Mouse (Mus musculus) MEL (cell line): Measurements from ENCODE around the gene Nek11. TPM values are rescaled to one million over a fixed set of nuclear protein-coding genes. Genes with fewer than 3 reads are reported as not detected.
A peak's percentile ranks its signal among the peaks of the same experiment; 100 is the strongest.

ENCODE experiments used
- DNase-seq: peaks from one replicate; pipeline ENCODE4 v3.0.0; 2011; ENCODE audit warnings: low read depth, low spot score
- H3K27ac ChIP-seq: 2 replicates; pipeline ENCODE4 v1.5.1; 2012; ENCODE audit warnings: low read depth, mild to moderate bottlenecking, control low read depth, low read length, moderate library complexity; ENCODE audit not compliant: control insufficient read depth
- H3K27me3 ChIP-seq, 2 experiments: fragments of 150-350 bp in 1 of 2; sonication (generic) in 1 of 2; 2 replicates each; pipeline ENCODE4 v1.6.1; 2012; ENCODE audit warnings: low read length in 2 of 2, mild to moderate bottlenecking in 2 of 2, improper control_type of control experiment in 1 of 2, moderate library complexity in 1 of 2; ENCODE audit not compliant: insufficient read depth in 2 of 2, control insufficient read depth in 1 of 2
- H3K36me3 ChIP-seq, 2 experiments: 2 replicates each; pipeline ENCODE4 v1.6.1; 2012 to 2014; ENCODE audit warnings: low read length in 2 of 2, improper control_type of control experiment in 1 of 2, inconsistent platforms in 1 of 2, mild to moderate bottlenecking in 1 of 2; ENCODE audit not compliant: insufficient read depth in 2 of 2, control insufficient read depth in 1 of 2
- H3K4me1 ChIP-seq, 2 experiments: fragments of 150-350 bp in 1 of 2; sonication (generic) in 1 of 2; 2 replicates each; pipeline ENCODE4 v1.6.1; 2012; ENCODE audit warnings: low read length in 2 of 2, improper control_type of control experiment in 1 of 2, mild to moderate bottlenecking in 1 of 2; ENCODE audit not compliant: insufficient read depth in 2 of 2, control insufficient read depth in 1 of 2
- H3K4me3 ChIP-seq, 2 experiments: fragments of 150-350 bp in 1 of 2; sonication (generic) in 1 of 2; 2 replicates each; pipeline ENCODE4 v1.5.1; 2012; ENCODE audit warnings: low read depth in 2 of 2, low read length in 2 of 2, mild to moderate bottlenecking in 2 of 2, moderate library complexity in 2 of 2, control low read depth in 1 of 2, improper control_type of control experiment in 1 of 2; ENCODE audit not compliant: control insufficient read depth in 1 of 2, insufficient read depth in 1 of 2
- H3K79me2 ChIP-seq: 2 replicates; pipeline ENCODE4 v1.6.1; 2012; ENCODE audit warnings: mild to moderate bottlenecking, low read length, moderate library complexity; ENCODE audit not compliant: control insufficient read depth, poor library complexity, insufficient read depth
- H3K9ac ChIP-seq: 2 replicates; pipeline ENCODE4 v1.6.1; 2012; ENCODE audit warnings: low read depth, mild to moderate bottlenecking, control low read depth, low read length, moderate library complexity; ENCODE audit not compliant: control insufficient read depth, poor library complexity, severe bottlenecking
- H3K9me3 ChIP-seq: fragments of 150-350 bp; sonication (generic); replicated peaks from 2 replicates; pipeline ENCODE4 v1.6.1; 2012; ENCODE audit warnings: mild to moderate bottlenecking, low read length, improper control_type of control experiment, moderate library complexity; ENCODE audit not compliant: insufficient read depth
- ETS1 ChIP-seq: IDR thresholded peaks from 2 replicates; pipeline ENCODE4 v1.6.1; 2012; ENCODE audit warnings: low read depth, mild to moderate bottlenecking, inconsistent platforms, low read length, improper control_type of control experiment, moderate library complexity
- GABPA ChIP-seq: IDR thresholded peaks from 2 replicates; pipeline ENCODE4 v1.6.1; 2012; ENCODE audit warnings: low read depth, mild to moderate bottlenecking, inconsistent platforms, low read length, improper control_type of control experiment, moderate library complexity
- GATA1 ChIP-seq: IDR thresholded peaks from 2 replicates; pipeline ENCODE4 v1.6.1; 2011; ENCODE audit warnings: low read depth, low read length, improper control_type of control experiment
- MXI1 ChIP-seq: IDR thresholded peaks from 2 replicates; pipeline ENCODE4 v1.6.1; 2011; ENCODE audit warnings: mild to moderate bottlenecking, low read depth, low read length, improper control_type of control experiment
- MYB ChIP-seq: IDR thresholded peaks from 2 replicates; pipeline ENCODE4 v1.6.1; 2011; ENCODE audit warnings: mild to moderate bottlenecking, low read depth, low read length, improper control_type of control experiment
- NELFE ChIP-seq: IDR thresholded peaks from 2 replicates; pipeline ENCODE4 v1.6.1; 2011; ENCODE audit warnings: low read depth, low read length, improper control_type of control experiment
- NRF1 ChIP-seq: IDR thresholded peaks from 2 replicates; pipeline ENCODE4 v1.6.1; 2014; ENCODE audit warnings: low read depth, mild to moderate bottlenecking, inconsistent platforms, low read length, improper control_type of control experiment, moderate library complexity; ENCODE audit not compliant: poor library complexity, insufficient read depth, severe bottlenecking
- RAD21 ChIP-seq: IDR thresholded peaks from 2 replicates; pipeline ENCODE4 v1.6.1; 2011; ENCODE audit warnings: mild to moderate bottlenecking, low read depth, low read length, improper control_type of control experiment
- SIN3A ChIP-seq: IDR thresholded peaks from 2 replicates; pipeline ENCODE4 v1.6.1; 2012; ENCODE audit warnings: low read length, improper control_type of control experiment, inconsistent platforms
- UBTF ChIP-seq: IDR thresholded peaks from 2 replicates; pipeline ENCODE4 v1.6.1; 2012; ENCODE audit warnings: low read depth, mild to moderate bottlenecking, inconsistent platforms, low read length, improper control_type of control experiment, moderate library complexity, borderline replicate concordance; ENCODE audit not compliant: insufficient read depth
- USF2 ChIP-seq, 2 experiments: IDR thresholded peaks; 2 replicates each; pipeline ENCODE4 v1.6.1; 2011 to 2012; ENCODE audit warnings: improper control_type of control experiment in 2 of 2, low read length in 2 of 2, borderline replicate concordance in 1 of 2, inconsistent platforms in 1 of 2, low read depth in 1 of 2, mild to moderate bottlenecking in 1 of 2; ENCODE audit not compliant: insufficient read depth in 1 of 2
- ZKSCAN1 ChIP-seq: IDR thresholded peaks from 2 replicates; pipeline ENCODE4 v1.6.1; 2012; ENCODE audit warnings: low read depth, mild to moderate bottlenecking, inconsistent platforms, low read length, improper control_type of control experiment, moderate library complexity
- ZMIZ1 ChIP-seq: IDR thresholded peaks from 2 replicates; pipeline ENCODE4 v1.6.1; 2012; ENCODE audit warnings: low read depth, mild to moderate bottlenecking, inconsistent platforms, low read length, improper control_type of control experiment, moderate library complexity
- ZNF384 ChIP-seq: IDR thresholded peaks from 2 replicates; pipeline ENCODE4 v1.6.1; 2012; ENCODE audit warnings: low read depth, mild to moderate bottlenecking, inconsistent platforms, low read length, improper control_type of control experiment
- polyA plus RNA-seq, 2 experiments: library from polyadenylated mRNA; stranded (reverse) in 1 of 2; unstranded in 1 of 2; fragments of >175 nt in 1 of 2; fragments of >200 nt in 1 of 2; gene quantifications; 2 replicates each; pipeline versions ENCODE4 v1.2.1 to v1.2.4; 2012; ENCODE audit warnings: low replicate concordance in 2 of 2, low read depth in 1 of 2; ENCODE audit not compliant: insufficient read length in 2 of 2, insufficient read depth in 1 of 2, missing spikeins in 1 of 2
- total RNA-seq: library from RNA; depleted of rRNA; stranded (reverse); fragments of 300-350 nt; gene quantifications from 2 replicates; pipeline ENCODE4 v1.2.3, GENCODE M21; 2012

Nek11 gene
- total and polyA plus RNA-seq, 3 experiments, result 0.03 TPM; not detected in 2

GRCm38 (mm10) chr9:105136404-105136803 is 258.9 kb downstream of the Nek11 start:
- Histone ChIP-seq H3K79me2 (no peaks in the 10 kb centered on the region), H3K4me1 (peaks cover 0 to 5% of the 10 kb centered on the region in 2 experiments; a peak in 3 of 4 replicates), H3K27ac (no peak overlapping the region), H3K9me3 (no peaks in the 10 kb centered on the region), H3K4me3 (no peak overlapping the region), H3K27me3 (no peaks in the 10 kb centered on the region), H3K9ac (no peak overlapping the region), H3K36me3 (no peaks in the 10 kb centered on the region)
- no peak for DNase-seq
- no peak for TF ChIP-seq NRF1
- TF ChIP-seq GATA1, result no peak
- no peak for TF ChIP-seq UBTF
- no peak for TF ChIP-seq SIN3A
- TF ChIP-seq ZKSCAN1, result no peak
- no peak for TF ChIP-seq MXI1
- TF ChIP-seq ZNF384, result no peak
- TF ChIP-seq GABPA, result no peak

GRCm38 (mm10) chr9:105134536-105134935 is 260.8 kb downstream of the Nek11 start:
- no peak overlapping the region for H3K27ac ChIP-seq
- TF ChIP-seq NELFE, result no peak
- no peak for TF ChIP-seq USF2 (IDR thresholded peaks at IDR 0.05; ENCODE audit: borderline replicate concordance in 1 of 2, insufficient read depth in 1 of 2, low read depth in 1 of 2, low read length in 2 of 2)
- no peaks in the 10 kb centered on the region for H3K36me3 ChIP-seq
- no peaks in the 10 kb centered on the region for H3K27me3 ChIP-seq
- peaks cover 0 to 11% of the 10 kb centered on the region in 2 experiments; a peak in 3 of 4 replicates for H3K4me1 ChIP-seq
- H3K79me2 ChIP-seq, result peaks cover 2% of the 10 kb centered on the region; the same call in 1 of the 2 replicates
- H3K9ac ChIP-seq, result no peak overlapping the region
- H3K4me3 ChIP-seq, result no peak overlapping the region
- DNase-seq, result no peak
- H3K9me3 ChIP-seq, result no peaks in the 10 kb centered on the region

- Histone ChIP-seq H3K4me3 (peak overlapping the region; percentile 74 to 98), H3K4me1 (peaks cover 0 to 11% of the 10 kb centered on the region in 2 experiments; a peak in 3 of 4 replicates), H3K27me3 (no peaks in the 10 kb centered on the region), H3K36me3 (no peaks in the 10 kb centered on the region), H3K27ac (peak overlapping the region; percentile 40; the same call in 1 of the 2 replicates), H3K79me2 (peaks cover 2% of the 10 kb centered on the region), H3K9ac (peak overlapping the region; percentile 15; the same call in 1 of the 2 replicates), H3K9me3 (no peaks in the 10 kb centered on the region)
- DNase-seq, result peak; percentile 81
- TF ChIP-seq GATA1 (no peak), GABPA (no peak), UBTF (no peak), MYB (no peak), ZMIZ1 (no peak), RAD21 (no peak), ETS1 (no peak)
Observed at GRCm38 (mm10) chr9:105132002-105132367, 263.3 kb downstream of the Nek11 start.
